In the genomic region with DNA sequence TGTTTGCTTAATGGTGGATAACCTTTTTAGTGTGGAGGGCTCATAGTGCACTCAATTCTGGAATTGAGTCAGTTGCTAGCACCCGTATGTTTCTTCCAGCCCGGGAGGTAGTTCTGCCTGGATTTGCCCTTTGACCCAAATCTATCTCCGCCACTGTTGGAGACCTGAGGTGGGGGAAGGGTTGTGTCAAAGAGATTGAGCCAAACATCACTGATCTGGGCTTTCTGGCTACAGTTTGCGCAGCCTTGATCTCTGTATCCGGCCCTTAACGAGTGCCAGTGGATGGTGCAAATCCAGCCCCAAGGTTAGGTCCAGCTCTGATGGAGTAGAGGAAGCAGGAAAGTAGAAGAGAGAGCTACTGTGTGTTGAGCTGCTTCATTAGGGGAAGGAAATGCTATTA, we compare ENCODE assay signal across 10 mouse cellular contexts. TPM values are rescaled to one million over a fixed set of nuclear protein-coding genes. Genes with fewer than 3 reads are reported as not detected.
DNase-seq lines count a peak whose midpoint lies in the region; ATAC-seq and TF ChIP-seq lines count a peak whose summit lies in the region.
"Had no signal": no experiment of that assay in that cellular context is flagged by ENCODE, and none has a peak within 500 bp of the region (broad histone marks: within the 10 kb centered on the region; RNA-seq: fewer than 3 reads in every experiment).

No protein-coding gene starts in this region.

- H3K4me1 ChIP-seq in heart, embryonic 12.5 days (replicated peaks), result peaks cover 35% of the 10 kb centered on the region
- peaks cover 75% of the 10 kb centered on the region for H3K4me1 ChIP-seq in E14TG2a.4 (replicated peaks; ENCODE audit: low read depth, low read length)
- peaks cover 10% of the 10 kb centered on the region; the same call in 1 of the 2 replicates for H3K4me1 ChIP-seq in bone marrow, adult 2 months (ENCODE audit: control insufficient read depth, insufficient read depth, low read length)
- H3K4me1 ChIP-seq in liver, adult 2 months (ENCODE audit: control insufficient read depth, insufficient read depth, low read length), result peaks cover 34% of the 10 kb centered on the region

- H3K79me2 ChIP-seq in liver, adult 2 months (ENCODE audit: control insufficient read depth, insufficient read depth, low read length), result peaks cover 34% of the 10 kb centered on the region

- 57% methylated on average over 6 of the region's 6 CpGs for WGBS in heart, embryonic 12.5 days
- WGBS in bone marrow, adult 2 months, result 63% methylated on average over 6 of the region's 6 CpGs
- WGBS in liver, adult 2 months, result under 1% methylated on average over 6 of the region's 6 CpGs

- intact Hi-C loops in heart, postnatal 14 days (cut with DNase I), result no loop called here

- no peak overlapping the region for H3K27ac ChIP-seq in heart, embryonic 12.5 days (ENCODE audit: poor library complexity, severe bottlenecking)
- no peak overlapping the region for H3K27ac ChIP-seq in bone marrow, adult 2 months (ENCODE audit: control insufficient read depth, insufficient read depth, low read depth, low read length, poor library complexity)
- peak overlapping the region; percentile 91 for H3K27ac ChIP-seq in liver, adult 2 months (replicated peaks; ENCODE audit: insufficient read depth, low read depth, low read length)
- H3K27ac ChIP-seq: neural tube, embryonic 12.5 days had no signal

- no peak for ATAC-seq in heart, embryonic 12.5 days (ENCODE audit: insufficient number of reproducible peaks, low FRiP score)
- ATAC-seq in cerebellum, adult (ENCODE audit: insufficient number of reproducible peaks, low FRiP score, low TSS enrichment), result no peak

- H3K4me2 ChIP-seq in heart, embryonic 12.5 days, result peak overlapping the region; percentile 46
- H3K4me2 ChIP-seq: neural tube, embryonic 12.5 days had no signal

- TF ChIP-seq CTCF in E14TG2a.4 (conservative IDR thresholded peaks at IDR 0.05; ENCODE audit: low read length), result no peak
- no peak for TF ChIP-seq CTCF in bone marrow, adult 2 months (IDR thresholded peaks at IDR 0.05; ENCODE audit: control insufficient read depth, insufficient read depth, low read length)
- TF ChIP-seq CTCF in liver, adult 2 months (IDR thresholded peaks at IDR 0.05; ENCODE audit: low read depth, low read length), result no peak

- no peak for DNase-seq in heart, postnatal 14 days
- peak; percentile 98 for DNase-seq in liver, adult 2 months (ENCODE audit: extremely low read depth, low read depth, low spot score)
- DNase-seq in frontal cortex, postnatal 10 days (ENCODE audit: low spot score in 2 of 2), result no peak
- DNase-seq in layer of hippocampus, adult 11-12 months (ENCODE audit: low spot score), result no peak

- H3K27me3 ChIP-seq in heart, embryonic 12.5 days (replicated peaks), result no peaks in the 10 kb centered on the region
- no peaks in the 10 kb centered on the region for H3K27me3 ChIP-seq in E14TG2a.4 (ENCODE audit: insufficient read depth, low read length)
- H3K27me3 ChIP-seq in liver, adult 2 months (ENCODE audit: control insufficient read depth, insufficient read depth, low read length), result no peaks in the 10 kb centered on the region

- 0 out of 2 replicates have a peak overlapping the region, but pooled peaks have one; percentile 2 for H3K4me3 ChIP-seq in heart, embryonic 12.5 days
- H3K4me3 ChIP-seq in E14TG2a.4 (replicated peaks; ENCODE audit: low read length), result peak overlapping the region; percentile 96
- peak overlapping the region; percentile 6 for H3K4me3 ChIP-seq in bone marrow, adult 2 months (replicated peaks; ENCODE audit: control insufficient read depth, low read depth, low read length)
- H3K4me3 ChIP-seq in liver, adult 2 months (ENCODE audit: insufficient read depth, low read depth, low read length), result peak overlapping the region; percentile 37; the same call in 1 of the 2 replicates
- H3K4me3 ChIP-seq: limb, embryonic 10.5 days; neural tube, embryonic 12.5 days had no signal

- H3K36me3 ChIP-seq in heart, embryonic 12.5 days, result peaks cover 29% of the 10 kb centered on the region
- peaks cover 72% of the 10 kb centered on the region for H3K36me3 ChIP-seq in E14TG2a.4 (ENCODE audit: insufficient read depth, low read length)
- peaks cover 18% of the 10 kb centered on the region for H3K36me3 ChIP-seq in liver, adult 2 months (ENCODE audit: control insufficient read depth, insufficient read depth, low read length)
- H3K36me3 ChIP-seq: limb, embryonic 10.5 days; neural tube, embryonic 12.5 days had no signal

- H3K9ac ChIP-seq in heart, embryonic 12.5 days, result no peak overlapping the region; the same call in 1 of the 2 replicates
- peak overlapping the region; percentile 77 for H3K9ac ChIP-seq in liver, adult 2 months (ENCODE audit: low read depth, low read length)
- H3K9ac ChIP-seq: neural tube, embryonic 12.5 days had no signal

- no peak for TF ChIP-seq POLR2A in bone marrow, adult 2 months (IDR thresholded peaks at IDR 0.05; ENCODE audit: borderline replicate concordance, control insufficient read depth, low read depth, low read length)
- TF ChIP-seq POLR2A in liver, adult 2 months (IDR thresholded peaks at IDR 0.05; ENCODE audit: extremely low read depth, insufficient read depth, low read length), result no peak

- no peaks in the 10 kb centered on the region for H3K9me3 ChIP-seq in heart, embryonic 12.5 days (replicated peaks)
- H3K9me3 ChIP-seq in E14TG2a.4 (ENCODE audit: low read length), result no peaks in the 10 kb centered on the region
- H3K9me3 ChIP-seq: limb, embryonic 10.5 days; neural tube, embryonic 12.5 days had no signal

RNA-seq across cellular contexts. Expression of a gene that starts 3.9 kb away (rescaled TPM):
- polyA plus RNA-seq in heart, embryonic 12.5 days (2016; fragmentation: Nextera tagmentation; extraction: Ambion mirVana), result 15.2 and 15.3 TPM in 2 replicates
- total RNA-seq in heart, postnatal 14 days (2021), result 10 to 100 TPM; 28.3 to 28.5 TPM
- polyA plus RNA-seq in bone marrow, adult 2 months (2011; ENCODE audit: insufficient read depth, insufficient read length, low replicate concordance, missing spikeins), result 19.8 and 33.7 TPM in 2 replicates
- total RNA-seq in liver, adult 2 months (2014; rRNA removed), result 16.2 and 24.1 TPM in 2 replicates
- 29.3 and 32.1 TPM in 2 replicates for polyA plus RNA-seq in liver, adult 2 months (2012; rRNA removed)

RNA-seq across cellular contexts. Expression of a gene that starts 33.0 kb away (rescaled TPM):
- 15.5 and 16.1 TPM in 2 replicates for polyA plus RNA-seq in heart, embryonic 12.5 days (2016; fragmentation: Nextera tagmentation; extraction: Ambion mirVana)
- 1 to 10 TPM; 4.1 to 5.6 TPM for total RNA-seq in heart, postnatal 14 days (2021)
- 2.7 and 7.2 TPM in 2 replicates for polyA plus RNA-seq in bone marrow, adult 2 months (2011; ENCODE audit: insufficient read depth, insufficient read length, low replicate concordance, missing spikeins)
- 2.6 and 2.7 TPM in 2 replicates for total RNA-seq in liver, adult 2 months (2014; rRNA removed)
- 1.6 and 2.7 TPM in 2 replicates for polyA plus RNA-seq in liver, adult 2 months (2012; rRNA removed)

RNA-seq across cellular contexts. Expression of a gene that starts 36.3 kb away (rescaled TPM):
- not detected in 2 replicates for polyA plus RNA-seq in heart, embryonic 12.5 days (2016; fragmentation: Nextera tagmentation; extraction: Ambion mirVana)
- total RNA-seq in heart, postnatal 14 days (2021), result not detected
- 11.6 TPM in 1 of 2 replicates, not detected in the other for polyA plus RNA-seq in bone marrow, adult 2 months (2011; ENCODE audit: insufficient read depth, insufficient read length, low replicate concordance, missing spikeins)
- not detected in 2 replicates for total RNA-seq in liver, adult 2 months (2014; rRNA removed)
- polyA plus RNA-seq in liver, adult 2 months (2012; rRNA removed), result 1.2 TPM in 1 of 2 replicates, not detected in the other
- polyA plus RNA-seq: limb, embryonic 10.5 days; neural tube, embryonic 12.5 days had no signal

RNA-seq across cellular contexts. Expression of a gene that starts 47.8 kb away (rescaled TPM):
- polyA plus RNA-seq in heart, embryonic 12.5 days (2016; fragmentation: Nextera tagmentation; extraction: Ambion mirVana), result 47.2 and 47.5 TPM in 2 replicates
- total RNA-seq in heart, postnatal 14 days (2021), result 10 to 100 TPM; 22.1 to 25.2 TPM
- polyA plus RNA-seq in bone marrow, adult 2 months (2011; ENCODE audit: insufficient read depth, insufficient read length, low replicate concordance, missing spikeins), result 6.5 and 22.3 TPM in 2 replicates
- total RNA-seq in liver, adult 2 months (2014; rRNA removed), result 27.9 and 32.8 TPM in 2 replicates
- 22.5 and 27.6 TPM in 2 replicates for polyA plus RNA-seq in liver, adult 2 months (2012; rRNA removed)

Comparison
In these comparisons a context has a peak if more than half of its experiments do, and no peak if none do; other contexts are left out.
1. H3K4me3 ChIP-seq: peak in every context shown above with its lines; median percentile 96 in E14TG2a.4; 37 in liver, adult 2 months; 6 in bone marrow, adult 2 months; 2 in heart, embryonic 12.5 days.